Mouse (Mus musculus) embryonic facial prominence, embryonic 14.5 days (tissue): ENCODE results near the gene Ube2e3. TPM values are rescaled to one million over a fixed set of nuclear protein-coding genes. Genes with fewer than 3 reads are reported as not detected.

ENCODE experiments used
- ATAC-seq: fragments of 200-750 bp; cut with Nextera tagmentation; 2 replicates; pipeline ENCODE4 v1.8.0; 2017; ENCODE audit warnings: low read depth, moderate number of reproducible peaks, moderate TSS enrichment
- DNase-seq: peaks from one replicate; pipeline ENCODE4 v3.0.0-alpha.2; 2015; ENCODE audit warnings: low spot score
- H3K27ac ChIP-seq: fragments of 300-500 bp; sonication (generic); replicated peaks from 2 replicates; pipeline ENCODE4 v1.5.1; 2014; ENCODE audit warnings: low read depth, mild to moderate bottlenecking, low read length, moderate library complexity
- H3K27me3 ChIP-seq: fragments of 300-500 bp; sonication (generic); replicated peaks from 2 replicates; pipeline ENCODE4 v1.6.1; 2014; ENCODE audit warnings: low read length; ENCODE audit not compliant: control insufficient read depth, insufficient read depth
- H3K36me3 ChIP-seq: fragments of 300-500 bp; sonication (generic); 2 replicates; pipeline ENCODE4 v1.6.1; 2014; ENCODE audit warnings: low read length, mixed read lengths; ENCODE audit not compliant: control insufficient read depth, insufficient read depth
- H3K4me1 ChIP-seq: fragments of 300-500 bp; sonication (generic); 2 replicates; pipeline ENCODE4 v1.6.1; 2014; ENCODE audit warnings: antibody characterized with exemption, low read length; ENCODE audit not compliant: control insufficient read depth, insufficient read depth
- H3K4me2 ChIP-seq: fragments of 300-500 bp; sonication (generic); 2 replicates; pipeline ENCODE4 v1.6.1; 2014; ENCODE audit warnings: low read depth, mild to moderate bottlenecking, low read length, moderate library complexity, mixed read lengths
- H3K4me3 ChIP-seq: fragments of 300-500 bp; sonication (generic); 2 replicates; pipeline ENCODE4 v1.5.1; 2014; ENCODE audit warnings: low read depth, mild to moderate bottlenecking, low read length
- H3K9ac ChIP-seq: fragments of 300-500 bp; sonication (generic); 2 replicates; pipeline ENCODE4 v1.6.1; 2014; ENCODE audit warnings: low read depth, mild to moderate bottlenecking, low read length, moderate library complexity, mixed read lengths
- H3K9me3 ChIP-seq: fragments of 300-500 bp; sonication (generic); 2 replicates; pipeline ENCODE4 v1.6.1; 2016; ENCODE audit warnings: low read length; ENCODE audit not compliant: control insufficient read depth
- WGBS: fragments of 180-500 bp; shearing (Covaris S2); extraction: QIAGEN DNeasy Blood & Tissue Kit; methylation state at CpG from one replicate; pipeline ENCODE4 v1.1.7; 2014; 5-methylcytosine and 5-hydroxymethylcytosine counted together
- polyA plus RNA-seq: library from polyadenylated mRNA; unstranded; fragments of >200 nt; fragmentation: Nextera tagmentation; extraction: Ambion mirVana; gene quantifications from 2 replicates; pipeline ENCODE4 v1.2.1, GENCODE M21; 2014

Gene Ube2e3
- polyA plus RNA-seq, 1 experiment from 2014 or later = 120 TPM

DNA sequence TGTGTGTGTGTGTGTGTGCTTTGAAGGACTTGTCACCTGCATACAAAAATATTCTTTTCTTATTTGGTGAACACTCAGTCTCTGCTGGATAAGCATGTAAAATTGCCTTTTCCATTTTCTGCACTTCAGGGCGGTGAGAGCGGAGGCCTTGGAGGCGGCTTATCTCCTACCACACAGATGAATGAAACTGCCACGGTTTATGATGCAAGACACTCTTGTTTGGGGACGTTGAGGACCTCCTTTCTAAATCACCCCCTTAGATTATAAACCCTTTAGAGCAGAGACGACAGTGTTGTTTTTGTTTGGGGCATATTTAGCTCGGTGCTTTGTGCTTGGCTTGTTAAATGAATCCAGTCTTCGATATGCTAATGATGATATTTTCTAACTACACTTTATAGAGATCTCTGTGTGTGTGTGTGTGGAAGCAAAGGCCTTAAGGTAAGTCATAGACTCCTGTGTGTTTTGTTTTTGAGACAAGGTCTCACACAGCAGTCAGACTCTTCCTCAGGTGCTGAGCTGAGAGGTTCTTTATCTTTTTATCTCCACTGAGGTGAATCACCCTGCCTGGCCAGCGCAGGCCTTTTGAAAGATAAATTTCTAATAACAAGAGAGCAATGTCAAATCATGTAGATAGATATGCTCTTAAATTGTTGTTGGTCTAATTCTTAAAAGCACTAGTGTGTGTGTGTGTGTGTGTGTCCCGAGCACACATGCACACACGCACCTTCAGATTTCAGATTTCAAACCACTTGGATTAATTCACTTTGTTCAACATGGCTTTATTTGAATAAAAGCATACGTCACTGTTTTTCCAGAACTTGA is 8.4 kb upstream of the Ube2e3 start:
- peaks cover 3% of the 10 kb centered on the region for H3K4me1 ChIP-seq
- no peaks in the 10 kb centered on the region for H3K9me3 ChIP-seq
- H3K4me3 ChIP-seq = no peak overlapping the region
- H3K27me3 ChIP-seq = no peaks in the 10 kb centered on the region
- DNase-seq (no peak), ATAC-seq (no peak)
- no peak overlapping the region for H3K27ac ChIP-seq
- 77% methylated on average over 12 of the region's 12 CpGs for WGBS
- H3K4me2 ChIP-seq = no peak overlapping the region
- no peaks in the 10 kb centered on the region for H3K36me3 ChIP-seq
- H3K9ac ChIP-seq = no peak overlapping the region

DNA sequence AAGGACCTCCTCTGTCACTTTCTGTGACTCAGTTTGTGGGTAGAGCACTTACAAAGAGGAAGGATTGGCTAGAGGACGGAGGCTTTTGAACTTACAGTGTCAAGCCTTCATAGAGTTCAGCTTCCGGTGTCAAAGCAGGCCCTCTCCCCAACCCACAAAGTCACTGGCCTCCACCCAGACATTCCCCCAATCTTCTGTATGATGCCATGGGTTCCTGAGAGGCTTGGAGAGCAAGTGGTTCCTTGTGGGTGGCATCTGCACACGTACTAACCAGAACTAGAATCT is 7.9 kb upstream of the Ube2e3 start:
- Histone ChIP-seq H3K4me3 (no peak overlapping the region), H3K36me3 (no peaks in the 10 kb centered on the region), H3K9ac (no peak overlapping the region), H3K27ac (no peak overlapping the region), H3K4me2 (no peak overlapping the region), H3K9me3 (no peaks in the 10 kb centered on the region), H3K4me1 (peaks cover 3% of the 10 kb centered on the region), H3K27me3 (no peaks in the 10 kb centered on the region)
- no peak for DNase-seq
- 72% methylated on average over 3 of the region's 3 CpGs for WGBS
- no peak for ATAC-seq

DNA sequence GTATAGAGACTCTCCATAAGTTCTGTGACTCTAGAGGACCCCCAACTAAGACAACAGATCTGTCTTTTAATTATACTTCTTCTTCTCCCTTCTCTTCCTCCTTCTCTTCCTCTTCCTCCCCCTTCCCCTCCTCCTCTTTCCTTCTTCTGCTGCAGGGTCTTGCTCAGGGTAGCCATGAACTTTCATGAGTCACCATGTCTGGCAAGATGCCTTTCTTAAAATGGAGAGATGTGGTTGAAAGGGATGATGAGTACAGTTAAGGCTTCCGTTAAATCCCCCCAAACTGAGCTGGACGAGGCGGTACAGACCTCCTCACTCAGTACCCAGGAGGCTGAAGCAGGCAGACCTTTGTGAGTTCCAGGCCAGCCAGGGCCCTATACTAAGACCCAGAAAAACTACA is 3.8 kb upstream of the Ube2e3 start:
- Histone ChIP-seq H3K4me3 (no peak overlapping the region), H3K27ac (no peak overlapping the region), H3K9ac (no peak overlapping the region), H3K4me2 (no peak overlapping the region), H3K27me3 (no peaks in the 10 kb centered on the region), H3K9me3 (no peaks in the 10 kb centered on the region), H3K4me1 (peaks cover 3% of the 10 kb centered on the region; the same call in 1 of the 2 replicates), H3K36me3 (no peaks in the 10 kb centered on the region)
- DNase-seq = no peak
- no peak for ATAC-seq
- 91% methylated on average over 3 of the region's 3 CpGs for WGBS

DNA sequence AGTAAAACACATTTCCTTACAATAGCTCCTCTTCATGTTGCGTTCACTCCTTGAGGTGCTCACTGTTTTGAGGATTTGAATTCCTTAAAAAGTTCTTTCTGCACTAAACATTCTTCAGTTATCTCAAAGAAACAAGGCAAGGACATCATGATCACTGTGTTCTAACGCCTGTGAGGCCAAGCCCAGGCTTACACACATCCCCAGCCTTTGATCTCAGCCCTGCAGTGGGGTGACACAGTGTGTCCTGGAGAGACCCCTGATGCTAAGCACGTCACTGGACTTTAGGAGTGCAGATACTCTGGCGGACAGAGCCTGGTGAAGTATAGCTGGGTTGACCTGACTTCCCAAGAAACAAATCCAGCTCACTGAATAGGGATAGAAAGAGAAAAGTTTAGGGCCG is 3.1 kb upstream of the Ube2e3 start:
- DNase-seq (no peak), ATAC-seq (no peak)
- no peaks in the 10 kb centered on the region for H3K9me3 ChIP-seq
- no peak overlapping the region for H3K4me3 ChIP-seq
- H3K27ac ChIP-seq = no peak overlapping the region
- no peaks in the 10 kb centered on the region for H3K36me3 ChIP-seq
- H3K27me3 ChIP-seq = no peaks in the 10 kb centered on the region
- H3K9ac ChIP-seq = no peak overlapping the region
- no peak overlapping the region for H3K4me2 ChIP-seq
- 67% methylated on average over 5 of the region's 5 CpGs for WGBS
- H3K4me1 ChIP-seq = peaks cover 3% of the 10 kb centered on the region; the same call in 1 of the 2 replicates

DNA sequence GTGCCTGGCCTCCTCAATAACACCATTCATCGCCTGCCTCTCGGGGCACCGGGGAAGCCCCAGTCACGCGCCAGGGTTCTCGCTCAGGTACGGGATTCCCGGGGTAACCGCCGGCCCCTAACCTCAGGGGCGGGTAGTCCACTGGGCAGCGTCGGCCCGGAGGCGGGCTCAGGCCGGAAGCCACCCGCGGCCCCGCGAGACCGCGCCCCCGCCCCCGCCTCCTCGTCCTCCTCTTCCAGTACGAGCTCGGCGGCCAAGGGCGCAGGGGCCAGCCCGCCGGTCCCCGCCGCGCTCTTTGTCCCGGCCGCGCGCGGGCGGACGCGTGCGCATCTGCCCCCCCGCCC is 559 bp downstream of the Ube2e3 start:
- WGBS = 3% methylated on average over 14 of the region's 44 CpGs
- Histone ChIP-seq H3K4me2 (peak overlapping the region; percentile 72), H3K4me1 (peaks cover 24% of the 10 kb centered on the region), H3K27ac (peak overlapping the region; percentile 98), H3K9me3 (no peaks in the 10 kb centered on the region), H3K27me3 (no peaks in the 10 kb centered on the region), H3K4me3 (peak overlapping the region; percentile 81), H3K9ac (peak overlapping the region; percentile 96), H3K36me3 (peaks cover 6% of the 10 kb centered on the region; the same call in 1 of the 2 replicates)
- ATAC-seq (peak; percentile 83), DNase-seq (peak; percentile 88)

DNA sequence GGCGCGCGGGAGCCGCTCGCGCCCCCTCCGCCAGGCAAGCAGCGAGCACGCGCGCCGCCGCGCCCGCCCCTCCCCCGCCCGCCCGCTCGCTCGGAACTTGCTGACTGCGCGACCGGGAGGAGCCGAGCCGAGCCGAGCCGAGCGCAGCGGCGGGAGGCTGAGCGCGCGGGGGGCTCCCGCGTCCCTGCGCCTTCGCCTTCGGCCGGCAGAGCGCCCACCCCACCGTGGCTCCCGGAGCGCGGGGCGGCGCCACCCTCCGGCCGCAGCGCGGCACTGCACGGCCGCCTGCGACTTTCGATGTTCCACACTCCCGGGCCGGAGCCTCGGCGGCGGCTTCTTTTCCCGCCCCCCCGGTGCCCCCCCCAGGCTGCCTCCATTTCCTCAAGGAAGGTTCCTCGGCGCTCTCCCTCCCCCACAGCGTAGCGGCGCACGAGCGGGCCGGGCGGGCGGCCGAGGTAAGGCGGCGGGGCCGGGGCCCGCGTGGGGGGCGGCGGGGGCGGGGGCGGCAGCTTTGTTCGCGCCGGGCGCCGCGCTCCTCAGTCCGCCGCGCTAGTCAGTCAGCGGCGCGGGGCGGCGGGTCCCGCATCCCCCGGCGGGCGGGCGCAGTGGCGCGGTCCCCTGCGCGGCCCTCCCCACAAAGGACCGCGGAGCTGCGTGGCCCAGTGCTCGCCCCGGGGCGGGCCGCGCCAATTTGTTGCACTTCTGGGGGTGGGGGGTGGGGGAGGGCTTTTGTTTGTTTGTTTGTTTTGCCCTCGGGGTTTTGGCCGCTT is 1.2 kb downstream of the Ube2e3 start:
- ATAC-seq = peak; percentile 97
- peak overlapping the region; percentile 96 for H3K9ac ChIP-seq
- DNase-seq = peak; percentile 94
- H3K4me3 ChIP-seq = peak overlapping the region; percentile 81
- WGBS = 0% methylated on average over 1 of the region's 114 CpGs
- peak overlapping the region; percentile 72 for H3K4me2 ChIP-seq
- peaks cover 28% of the 10 kb centered on the region for H3K4me1 ChIP-seq
- peaks cover 6% of the 10 kb centered on the region; the same call in 1 of the 2 replicates for H3K36me3 ChIP-seq
- peak overlapping the region; percentile 98 for H3K27ac ChIP-seq
- no peaks in the 10 kb centered on the region for H3K27me3 ChIP-seq
- H3K9me3 ChIP-seq = no peaks in the 10 kb centered on the region

DNA sequence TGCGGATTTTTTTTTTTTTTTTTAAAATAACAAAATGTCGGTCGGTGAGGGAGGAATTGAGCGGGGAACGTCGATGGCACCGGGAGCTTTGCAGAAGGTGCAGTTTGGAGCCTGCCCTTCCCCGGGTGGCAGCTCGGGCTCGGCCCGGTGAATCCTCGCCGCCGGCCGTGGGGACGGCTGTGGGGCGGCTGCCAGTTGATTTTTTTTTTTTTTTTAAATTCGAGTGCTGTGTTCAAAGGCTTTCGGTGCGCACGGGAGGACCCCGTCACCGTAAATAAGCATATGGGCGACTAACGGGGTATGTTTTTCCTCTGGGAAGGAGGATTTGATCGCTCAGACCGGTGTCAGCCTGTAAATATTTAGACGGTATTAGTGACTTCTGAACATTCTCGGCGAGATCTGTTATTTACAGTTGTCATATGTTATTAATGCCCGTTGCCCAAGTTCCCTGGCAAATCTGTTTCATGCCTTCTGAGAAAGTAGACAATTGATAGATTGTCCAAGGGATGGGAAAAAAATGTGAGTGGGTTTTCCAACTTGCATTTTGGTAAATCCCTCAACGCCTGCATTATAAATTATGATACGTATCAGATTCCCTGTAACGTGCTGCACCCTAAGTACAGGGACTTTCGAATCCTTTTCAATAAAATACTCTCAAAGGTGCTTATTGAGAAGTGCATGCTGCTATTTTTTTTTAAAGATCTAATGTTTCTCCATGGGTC is 2.0 kb downstream of the Ube2e3 start:
- H3K36me3 ChIP-seq = peaks cover 6% of the 10 kb centered on the region; the same call in 1 of the 2 replicates
- H3K9me3 ChIP-seq = no peaks in the 10 kb centered on the region
- H3K4me3 ChIP-seq = peak overlapping the region; percentile 81
- H3K4me2 ChIP-seq = peak overlapping the region; percentile 72
- WGBS = 1% methylated on average over 35 of the region's 35 CpGs
- H3K27ac ChIP-seq = peak overlapping the region; percentile 98
- H3K27me3 ChIP-seq = no peaks in the 10 kb centered on the region
- peak overlapping the region; percentile 96 for H3K9ac ChIP-seq
- ATAC-seq (no peak), DNase-seq (peak; percentile 19)
- H3K4me1 ChIP-seq = peaks cover 31% of the 10 kb centered on the region

DNA sequence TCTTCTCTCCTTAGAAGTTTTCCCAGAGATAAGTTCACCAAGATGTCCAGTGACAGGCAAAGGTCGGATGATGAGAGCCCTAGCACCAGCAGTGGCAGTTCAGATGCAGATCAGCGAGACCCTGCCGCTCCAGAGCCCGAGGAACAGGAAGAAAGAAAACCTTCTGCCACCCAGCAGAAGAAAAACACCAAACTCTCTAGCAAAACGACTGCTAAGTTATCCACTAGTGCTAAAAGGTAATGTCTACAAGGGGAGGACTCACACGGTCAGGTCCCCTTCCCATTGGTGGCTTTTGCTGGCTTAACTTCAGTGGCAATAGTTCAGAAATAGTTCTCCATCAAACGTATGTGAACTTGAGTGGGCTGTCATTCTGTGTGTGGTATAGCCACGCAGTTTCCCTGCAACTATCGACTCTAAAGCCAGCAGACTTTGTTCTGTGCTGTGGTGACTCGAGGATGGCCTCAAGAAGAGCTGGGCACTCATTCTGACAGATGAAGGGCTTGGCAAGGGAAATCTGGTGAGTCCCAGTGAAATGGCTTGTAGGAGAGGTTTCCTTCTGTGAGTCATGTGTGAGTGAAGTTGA is 2.6 kb downstream of the Ube2e3 start:
- H3K4me3 ChIP-seq = peak overlapping the region; percentile 81
- H3K27ac ChIP-seq = peak overlapping the region; percentile 22; the same call in 1 of the 2 replicates
- peaks cover 6% of the 10 kb centered on the region; the same call in 1 of the 2 replicates for H3K36me3 ChIP-seq
- no peaks in the 10 kb centered on the region for H3K9me3 ChIP-seq
- no peak for ATAC-seq
- H3K4me2 ChIP-seq = peak overlapping the region; percentile 72
- H3K27me3 ChIP-seq = no peaks in the 10 kb centered on the region
- DNase-seq = peak; percentile 13
- H3K4me1 ChIP-seq = peaks cover 36% of the 10 kb centered on the region
- WGBS = 11% methylated on average over 10 of the region's 10 CpGs
- peak overlapping the region; percentile 96 for H3K9ac ChIP-seq
